Mouse (Mus musculus) megakaryocyte, embryonic 14.5 days (primary cell): Measurements from ENCODE around the gene Kcnip2.

Experiments used
- FLI1 ChIP-seq: IDR thresholded peaks from 2 replicates; pipeline ENCODE4 v1.6.1; 2012; ENCODE audit warnings: low read length, inconsistent platforms, mixed read lengths
- GATA1 ChIP-seq: IDR thresholded peaks from 3 replicates; pipeline ENCODE4 v1.6.1; 2012; ENCODE audit warnings: mixed read lengths, low read length, inconsistent platforms, borderline replicate concordance

- no peak for TF ChIP-seq GATA1
- no peak for TF ChIP-seq FLI1
These were observed 28.3 kb upstream of the Kcnip2 start for GRCm38 (mm10) chr19:45844209-45844608.
